Mouse (Mus musculus): ENCODE data around the gene Nav2. TPM values are rescaled to one million over a fixed set of nuclear protein-coding genes. Genes with fewer than 3 reads are reported as not detected.

Nav2 gene
- total RNA-seq, 2 experiments from 2014 or later: 77.4 to 100 TPM

DNA sequence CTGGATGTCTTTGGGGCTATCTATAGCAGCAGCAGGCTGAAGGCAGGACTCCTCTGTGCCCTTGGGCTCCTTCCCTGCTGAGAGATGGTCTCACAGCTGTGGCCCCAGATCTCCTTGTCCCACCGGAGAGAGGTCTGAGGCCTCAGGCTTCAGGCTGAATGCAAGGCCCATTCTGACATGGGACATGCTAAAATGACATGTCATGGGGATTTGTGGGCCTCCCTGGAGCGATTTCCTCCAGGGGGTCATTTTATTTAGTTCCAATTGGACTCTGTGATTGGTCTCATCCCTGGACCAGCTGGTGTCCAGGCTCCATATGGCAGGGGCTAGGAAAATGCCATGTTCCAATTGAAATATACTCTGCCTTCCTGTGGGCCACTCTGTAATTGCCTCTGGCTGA is 197.0 kb downstream of the Nav2 start:
- no peak for DNase-seq

- no peak for DNase-seq
Observed at GRCm38 (mm10) chr7:49108076-49108475, 199.6 kb downstream of the Nav2 start.

DNA sequence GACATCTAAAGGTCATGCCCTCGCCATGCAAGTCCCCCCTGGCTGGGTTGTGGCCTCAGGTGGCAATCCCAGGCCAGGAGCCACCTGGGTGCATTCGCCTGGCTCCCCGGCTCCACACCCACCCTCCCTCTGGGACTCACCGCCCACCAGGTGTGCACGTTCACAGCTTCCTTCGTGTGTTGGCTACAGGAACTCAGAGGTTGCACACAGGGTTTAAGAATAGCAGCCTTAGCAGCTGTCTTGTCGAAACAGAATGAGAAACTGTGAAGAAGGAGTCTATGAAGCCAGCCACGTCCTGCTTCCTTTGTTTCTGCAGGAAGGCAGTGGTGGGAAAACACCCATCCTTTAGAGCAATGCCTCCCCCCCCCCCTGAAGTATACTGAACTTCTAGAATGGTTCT is 210.5 kb downstream of the Nav2 start:
- no peak for DNase-seq

GRCm38 (mm10) chr7:49119794-49120487 is 211.4 kb downstream of the Nav2 start:
- DNase-seq: peak in 1 of 2 experiments; percentile 15

DNA sequence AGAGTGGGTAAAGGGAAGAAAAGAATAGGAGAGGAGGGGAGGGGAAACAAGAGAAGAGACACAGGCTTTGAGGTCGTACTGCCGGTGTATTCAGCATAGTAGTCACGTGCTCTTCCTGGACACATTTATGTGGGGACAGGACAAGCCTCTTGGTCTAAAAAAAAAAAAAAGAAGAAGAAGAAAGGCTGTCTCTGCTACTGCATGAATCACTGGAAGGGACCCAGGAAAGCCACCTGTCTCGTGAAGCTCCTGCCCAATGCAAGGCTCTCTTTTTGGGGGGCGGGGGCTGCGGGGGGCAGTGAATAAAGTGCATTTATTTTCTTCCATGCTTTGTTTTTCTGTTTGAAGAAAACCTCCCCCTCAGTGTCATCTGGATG is 212.0 kb downstream of the Nav2 start:
- DNase-seq: no peak

- DNase-seq: peak; percentile 90 to 92
Observed at GRCm38 (mm10) chr7:49120935-49121691, 212.6 kb downstream of the Nav2 start.

DNA sequence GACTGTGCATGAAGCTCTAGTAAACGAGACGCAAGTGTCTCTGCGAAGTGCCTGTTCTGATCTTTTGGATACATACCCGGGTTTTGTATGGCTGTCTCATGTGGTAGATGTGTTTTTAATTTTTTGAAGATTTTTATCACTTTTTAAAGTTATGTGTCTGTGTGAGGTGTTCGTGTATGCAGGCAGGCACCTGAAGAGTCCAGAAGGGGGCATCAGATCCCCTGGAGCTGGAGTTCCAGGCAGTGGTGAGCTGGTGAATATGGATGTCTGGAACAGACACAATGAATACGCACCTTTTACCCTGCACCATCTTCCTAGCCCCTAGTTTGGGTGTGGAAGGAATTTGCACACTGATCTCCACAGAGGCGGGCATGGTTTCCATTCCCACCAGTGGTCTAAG is 214.0 kb downstream of the Nav2 start:
- no peak for DNase-seq

GRCm38 (mm10) chr7:49125545-49125944 is 217.0 kb downstream of the Nav2 start:
- no peak for DNase-seq

DNA sequence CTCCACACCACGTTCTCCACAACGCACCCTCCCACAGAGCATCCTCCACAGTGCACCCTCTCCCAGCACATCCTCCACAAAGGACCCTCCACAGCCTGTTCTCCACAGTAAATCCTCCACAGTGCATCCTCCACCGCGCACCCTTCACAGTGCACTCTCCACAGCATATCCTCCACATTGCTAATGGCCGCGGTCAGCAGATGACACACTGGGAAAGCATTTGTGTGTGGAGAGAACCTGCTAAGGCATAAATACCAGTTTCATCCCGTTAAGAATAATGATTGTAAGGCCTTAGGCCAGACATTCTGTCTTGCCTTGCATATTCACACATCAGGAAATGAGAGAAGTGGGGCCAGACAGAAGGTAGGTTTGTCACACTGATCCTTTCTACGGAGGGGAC is 219.7 kb downstream of the Nav2 start:
- DNase-seq: no peak

GRCm38 (mm10) chr7:49132851-49133351 is 224.4 kb downstream of the Nav2 start:
- DNase-seq: peak; percentile 84 to 88

DNA sequence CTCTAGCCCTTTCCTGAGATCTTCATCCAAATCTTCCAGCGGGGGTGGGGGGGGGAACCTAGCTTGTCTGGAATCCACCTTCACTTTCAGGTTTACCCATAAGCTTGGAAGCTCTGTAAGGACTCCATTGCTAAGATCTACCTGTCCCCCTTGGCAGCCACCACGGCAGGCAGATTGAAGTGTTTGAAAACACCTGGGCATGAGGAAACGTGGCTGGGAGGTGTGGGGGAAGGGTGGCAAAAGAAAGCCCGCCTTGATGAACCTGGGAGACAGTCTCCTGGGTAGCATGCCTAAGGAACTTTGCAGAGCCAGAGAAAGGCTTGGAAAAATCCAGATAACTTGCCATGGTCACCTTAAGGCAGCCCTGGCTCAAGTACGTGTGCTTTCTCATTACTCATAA is 225.9 kb downstream of the Nav2 start:
- DNase-seq: no peak

- DNase-seq: no peak
Observed at GRCm38 (mm10) chr7:49139762-49140161, 231.2 kb downstream of the Nav2 start.

- peak in 1 of 2 experiments; percentile 2 for DNase-seq
Observed at GRCm38 (mm10) chr7:49143966-49144365, 235.4 kb downstream of the Nav2 start.

DNA sequence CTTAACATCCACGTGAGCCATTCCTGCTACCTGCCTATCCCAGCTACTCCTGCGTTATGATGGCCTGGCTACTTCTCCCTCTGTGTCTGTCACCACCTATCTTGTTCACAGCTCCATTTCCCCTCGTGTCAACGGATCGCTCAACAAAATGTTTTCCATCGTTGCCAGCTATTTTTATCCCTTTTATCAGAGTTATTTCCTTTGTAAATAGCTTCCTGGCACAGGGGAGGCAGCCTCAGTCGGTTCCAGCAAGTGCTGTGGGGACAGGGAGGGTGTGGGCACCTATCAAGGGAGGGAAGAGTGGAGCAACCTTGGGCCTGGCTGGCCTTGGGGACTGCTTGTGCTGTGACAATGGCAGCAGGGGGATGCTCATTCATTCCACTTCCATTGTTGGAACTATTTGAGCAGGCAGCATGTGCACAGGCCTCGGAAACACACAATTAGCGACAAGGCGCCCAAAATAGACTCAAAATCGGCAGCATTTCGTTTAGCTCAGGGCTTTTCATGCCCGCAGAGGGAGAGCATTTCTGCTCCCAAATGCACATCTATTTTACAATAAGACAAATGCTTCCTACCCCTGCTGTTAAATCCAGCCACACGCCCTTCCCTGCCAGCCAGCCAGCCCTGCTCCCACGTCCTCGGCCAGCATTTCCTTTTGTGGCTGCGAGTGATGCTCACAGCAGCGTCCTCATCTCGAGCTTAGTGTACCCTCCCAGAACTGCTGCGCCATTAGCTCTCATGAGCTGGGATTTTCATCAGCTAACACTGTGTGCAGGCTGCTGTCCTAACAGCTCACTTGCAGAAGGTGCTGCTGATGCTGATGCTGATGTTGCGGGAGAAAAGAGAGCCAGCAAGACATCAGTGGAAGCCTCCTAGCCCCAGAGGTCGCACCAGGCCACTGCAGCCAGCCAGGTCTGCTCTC is 237.5 kb downstream of the Nav2 start:
- peak; percentile 69 to 71 for DNase-seq

DNA sequence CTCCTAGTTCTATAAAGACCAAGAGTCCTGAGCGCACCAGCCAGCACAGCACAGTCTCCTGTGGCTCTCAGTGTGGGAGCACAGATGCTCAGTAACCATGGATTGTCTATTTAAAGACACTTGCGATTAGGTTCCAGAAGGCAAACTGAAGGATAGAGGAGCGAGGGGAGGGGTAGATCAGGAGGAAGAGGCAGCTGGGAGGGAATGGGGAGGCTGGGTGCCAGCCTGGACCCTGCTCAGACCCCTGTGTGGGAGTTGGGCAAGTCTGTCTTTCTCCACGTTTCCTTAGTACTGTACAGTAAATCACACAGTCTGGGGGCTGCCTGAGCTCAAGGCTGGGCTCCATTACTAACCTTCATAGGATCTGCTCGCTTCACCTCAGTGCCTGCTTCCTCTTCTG is 243.8 kb downstream of the Nav2 start:
- peak; percentile 30 to 48 for DNase-seq

GRCm38 (mm10) chr7:49152713-49153112 is 244.2 kb downstream of the Nav2 start:
- DNase-seq: no peak

DNA sequence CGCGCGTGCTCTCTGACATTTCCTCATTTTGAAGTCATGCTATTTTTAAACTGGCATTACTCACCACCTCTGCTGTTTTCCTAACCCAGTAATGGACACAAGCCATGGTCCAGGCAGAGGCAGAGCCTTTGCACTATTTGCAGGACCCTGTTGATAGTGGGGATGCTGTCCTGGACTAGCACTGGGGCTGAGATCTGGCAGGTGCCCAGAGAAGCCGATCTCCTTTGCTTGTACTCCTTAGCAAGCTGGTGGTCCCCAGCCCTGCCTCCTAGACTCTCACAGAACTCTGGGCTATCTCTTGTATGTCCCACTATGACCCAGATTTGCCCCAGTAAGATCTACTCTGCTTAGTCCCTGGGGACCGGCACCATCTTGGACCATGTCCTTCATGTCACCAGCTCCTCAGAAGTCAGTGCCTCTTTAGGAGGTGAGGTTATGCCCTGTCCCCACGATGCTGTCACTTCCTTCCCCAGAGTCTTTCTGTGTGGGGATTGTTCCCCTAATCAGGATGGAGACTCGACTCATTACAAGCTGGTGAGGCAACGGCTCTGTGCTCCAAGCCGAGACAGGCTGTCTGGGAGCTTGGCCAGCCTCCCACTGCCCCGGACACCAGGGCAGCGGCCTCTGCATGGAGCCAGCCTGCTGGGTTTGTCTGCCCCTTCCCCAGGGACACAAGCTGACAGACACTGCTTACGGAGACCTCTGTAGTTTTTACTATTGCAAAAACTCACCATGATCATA is 250.3 kb downstream of the Nav2 start:
- no peak for DNase-seq

DNA sequence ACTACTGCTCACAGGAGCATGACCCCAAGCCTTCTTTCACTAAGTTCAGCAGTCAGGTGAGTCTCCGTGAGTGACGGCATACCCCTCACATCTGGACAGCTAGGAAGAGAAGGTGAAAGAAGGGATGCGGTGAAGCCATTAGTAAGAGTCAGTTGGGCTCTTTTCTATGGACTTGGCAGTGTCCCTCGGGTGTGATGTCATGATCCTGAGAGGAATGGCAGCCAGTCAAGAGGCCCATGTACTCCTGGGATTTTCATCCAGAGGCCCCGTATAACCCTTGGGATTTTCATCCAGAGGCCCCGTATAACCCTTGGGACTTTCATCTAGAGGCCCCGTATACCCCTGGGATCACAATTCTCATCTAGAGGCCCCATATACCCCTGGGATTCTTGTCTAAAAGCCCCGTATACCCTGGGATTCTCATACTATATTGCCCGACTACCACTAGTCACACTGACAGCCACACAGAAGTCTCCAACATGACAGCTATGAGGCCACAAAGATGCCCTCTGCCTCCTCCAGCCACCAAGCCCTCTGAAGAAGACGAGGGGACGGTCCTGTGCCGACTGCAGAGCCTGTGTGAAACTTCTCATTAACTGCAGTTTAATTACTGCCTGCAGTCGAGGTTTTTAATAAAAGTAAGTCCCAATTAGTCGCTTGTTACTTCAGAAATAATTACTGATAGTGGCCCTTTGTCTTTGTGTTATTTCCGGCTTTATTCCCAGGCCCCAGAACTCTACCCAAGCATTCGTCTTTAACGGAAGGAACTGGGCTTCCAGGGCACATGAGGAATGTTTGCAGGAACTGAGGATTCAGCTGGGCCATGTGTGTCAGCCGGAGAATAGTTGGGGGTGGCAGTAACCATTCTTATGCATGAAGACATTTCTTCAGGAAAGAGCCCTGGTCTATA is 251.4 kb downstream of the Nav2 start:
- no peak for DNase-seq

GRCm38 (mm10) chr7:49162079-49162478 is 253.6 kb downstream of the Nav2 start:
- no peak for DNase-seq

DNA sequence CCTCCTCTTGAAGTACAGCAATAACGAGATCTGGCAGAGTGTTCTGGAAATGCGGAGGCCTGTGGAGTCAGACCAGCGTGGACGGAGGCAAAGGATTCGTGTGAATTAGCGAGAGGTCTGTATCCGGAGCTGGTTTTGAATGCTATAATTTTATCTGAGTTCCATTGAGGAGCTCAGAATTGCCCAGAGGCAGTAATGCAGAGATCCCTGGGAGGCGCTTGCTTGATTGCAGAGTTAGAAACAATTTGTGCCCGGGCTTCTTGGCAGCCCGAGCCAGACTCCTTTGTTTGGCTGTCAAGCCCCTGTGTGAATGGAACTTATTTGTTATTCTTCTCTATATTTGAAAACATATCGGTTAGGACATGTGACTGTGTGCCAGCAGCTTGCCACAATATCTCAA is 255.3 kb downstream of the Nav2 start:
- peak; percentile 40 to 58 for DNase-seq

DNA sequence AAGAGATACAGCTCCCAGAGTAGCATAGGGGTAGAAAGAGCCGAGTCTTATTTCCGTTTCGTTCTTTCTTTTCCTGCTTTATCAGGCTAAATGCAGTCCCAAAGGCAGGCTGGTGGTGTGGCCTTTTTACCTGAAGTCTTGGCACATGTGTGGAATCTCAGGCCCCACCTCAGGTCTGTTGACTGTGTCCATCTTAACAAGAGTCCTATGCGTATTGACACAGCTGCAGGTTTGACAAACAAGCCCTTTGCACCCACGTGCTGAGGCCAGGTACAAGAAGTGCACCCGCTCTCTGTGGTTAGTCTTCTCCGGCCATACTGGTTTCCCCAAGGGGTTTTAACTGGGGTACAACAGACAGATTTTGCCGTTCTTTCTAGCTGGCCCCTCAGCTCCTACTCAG is 256.4 kb downstream of the Nav2 start:
- DNase-seq: no peak
